Mouse (Mus musculus): Measurements from ENCODE around the gene Zfp3.
A peak's percentile ranks its signal among the peaks of the same experiment; 100 is the strongest.

The Zfp3 gene

DNA sequence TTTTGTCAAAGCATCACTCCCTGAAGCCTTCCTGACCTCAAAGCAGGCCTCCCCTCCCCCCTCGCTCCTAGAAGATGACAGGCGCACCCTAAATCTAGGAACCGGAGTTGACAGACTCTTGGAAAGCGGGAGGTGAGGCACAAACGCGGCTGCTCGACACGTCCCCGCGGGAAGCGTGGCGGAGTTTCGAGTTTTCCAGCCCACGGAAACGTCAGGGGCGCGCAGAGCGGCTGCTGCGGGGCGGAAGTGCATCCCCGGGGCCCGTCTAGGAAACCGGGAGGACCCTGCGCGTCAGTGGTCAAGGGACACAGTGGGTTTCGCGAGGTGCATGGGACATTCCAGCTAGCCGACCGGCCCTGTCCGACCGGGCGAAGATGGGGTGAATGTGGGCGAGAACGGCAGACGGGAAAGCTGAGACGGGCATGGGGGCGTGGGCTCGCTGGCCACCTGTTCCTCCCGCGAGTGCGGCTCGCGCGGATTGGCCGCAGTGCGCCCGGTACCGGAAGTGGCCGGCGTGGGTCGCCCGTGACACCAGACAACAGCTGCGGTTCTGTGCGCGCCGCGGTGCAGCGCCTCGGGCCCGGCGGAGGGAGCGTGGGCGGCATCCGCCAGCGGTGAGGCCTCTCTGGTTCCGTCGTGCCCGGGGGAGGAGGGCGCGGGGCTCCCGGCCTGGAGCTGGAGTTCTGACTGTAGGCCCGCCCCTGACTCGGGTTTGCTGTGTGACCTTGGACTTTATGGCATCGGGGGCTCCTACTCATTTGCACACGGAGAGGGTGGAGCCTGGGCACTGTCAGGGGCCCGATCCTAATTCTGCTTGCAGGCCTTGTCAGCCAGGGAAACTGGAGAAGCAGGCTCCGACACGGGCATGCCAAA lies at the start of gene Zfp3:
Gene Zfp3 (plus strand): TSS at position 274 of the 873 bp plus-strand sequence.
- peak; percentile 87 to 88 for DNase-seq

- DNase-seq, result no peak
These were observed 48.2 kb upstream of the Zfp3 start for GRCm38 (mm10) chr11:70715832-70716231.

- no peak for DNase-seq
These were observed 45.5 kb upstream of the Zfp3 start for GRCm38 (mm10) chr11:70718481-70718880.

- DNase-seq, result no peak
These were observed 43.4 kb upstream of the Zfp3 start for GRCm38 (mm10) chr11:70720567-70720966.

DNA sequence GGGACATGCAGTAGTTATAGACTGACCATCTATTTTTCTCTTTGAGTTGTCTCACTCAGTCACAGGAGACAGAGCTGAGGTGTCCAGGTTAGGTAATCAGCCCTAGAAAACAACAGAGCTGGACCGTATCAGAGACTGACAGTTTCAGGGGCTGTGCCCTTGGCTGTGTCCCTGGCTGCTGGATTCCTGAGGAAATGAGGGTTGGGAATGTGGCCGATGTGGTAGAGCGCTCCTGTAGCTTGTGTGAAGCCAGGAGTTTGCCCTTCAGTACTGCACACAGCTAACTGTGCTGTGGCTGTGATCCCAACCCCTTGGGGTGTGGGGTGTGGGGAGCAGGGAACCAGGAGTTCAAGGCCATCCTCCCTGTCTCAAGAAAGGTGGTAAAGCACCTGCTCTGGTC lies 42.9 kb upstream of the Zfp3 start:
- DNase-seq, result no peak

- DNase-seq, result no peak
These were observed 39.3 kb upstream of the Zfp3 start for GRCm38 (mm10) chr11:70724706-70725105.

- DNase-seq, result no peak
These were observed 37.4 kb upstream of the Zfp3 start for GRCm38 (mm10) chr11:70726585-70726984.

DNA sequence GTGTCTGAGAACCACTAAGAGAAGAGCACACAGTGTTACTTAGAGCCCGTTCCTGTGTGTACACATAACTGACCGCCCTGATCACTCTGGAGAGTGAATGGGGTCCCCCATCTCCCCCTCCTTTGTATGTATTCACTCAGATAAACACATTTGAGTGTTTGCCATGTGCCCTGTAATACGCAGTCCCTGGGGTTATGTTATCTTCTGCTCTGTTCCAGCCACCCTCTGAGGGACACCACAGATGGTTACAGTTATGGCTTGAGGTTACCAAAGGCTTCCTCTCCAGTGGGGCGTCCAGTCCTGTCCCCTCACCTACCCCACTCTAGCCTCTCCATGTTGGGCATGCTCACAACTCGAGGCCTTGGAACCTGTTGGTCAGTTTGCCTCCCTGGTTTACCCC lies 36.6 kb upstream of the Zfp3 start:
- no peak for DNase-seq

DNA sequence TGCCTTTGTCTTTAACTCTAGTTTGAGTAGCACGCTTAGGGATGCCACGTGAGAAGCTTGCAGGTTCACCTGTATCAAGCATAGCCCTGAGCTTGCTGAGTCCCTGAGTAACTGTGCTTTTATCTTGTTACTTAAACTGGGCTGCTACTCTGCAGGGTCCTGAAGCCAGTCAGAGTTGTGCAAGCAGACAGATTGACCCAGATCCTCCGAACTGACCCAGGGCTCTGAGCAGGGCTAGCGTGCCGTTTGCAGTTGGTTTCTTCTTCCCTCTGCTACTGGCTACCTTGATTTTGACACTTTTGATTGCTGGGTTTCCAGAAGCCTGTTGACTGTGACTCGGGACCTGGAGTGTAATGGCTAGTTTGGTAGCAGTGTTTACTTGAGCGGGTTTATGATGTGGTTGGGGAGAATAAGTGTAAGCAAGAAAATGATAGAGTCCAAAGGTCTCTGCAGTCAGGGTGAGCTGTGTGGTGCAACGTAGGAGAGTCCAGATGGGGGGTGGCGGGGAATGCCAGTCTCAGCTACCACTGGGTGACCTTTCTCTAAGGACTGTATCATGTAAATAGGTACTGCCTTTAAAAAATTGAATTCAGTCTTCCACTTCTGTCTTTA lies 33.5 kb upstream of the Zfp3 start:
- no peak for DNase-seq

GRCm38 (mm10) chr11:70731178-70731577 lies 32.8 kb upstream of the Zfp3 start:
- DNase-seq, result peak; percentile 52 to 66

- DNase-seq, result no peak
These were observed 30.8 kb upstream of the Zfp3 start for GRCm38 (mm10) chr11:70733256-70733655.

- DNase-seq, result no peak
These were observed 26.3 kb upstream of the Zfp3 start for GRCm38 (mm10) chr11:70737749-70738148.

DNA sequence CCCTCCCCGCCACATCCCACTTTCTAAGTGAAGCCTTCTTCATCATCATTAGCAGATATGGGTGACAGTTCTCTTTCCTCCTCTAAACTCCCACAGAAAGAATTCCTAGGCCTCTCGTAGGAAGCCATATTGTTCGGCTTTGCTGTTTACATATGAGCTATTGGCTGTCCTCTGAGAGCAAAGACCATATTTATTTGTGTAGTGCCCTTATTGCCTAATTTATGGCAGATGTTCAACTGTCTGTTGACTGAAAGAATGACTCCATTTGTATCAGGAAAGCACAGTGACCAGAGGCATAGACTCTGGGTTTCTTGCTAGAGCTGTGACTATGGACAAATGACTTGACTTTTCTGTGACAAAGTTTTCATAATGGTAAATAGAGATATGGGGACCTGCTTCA lies 22.4 kb upstream of the Zfp3 start:
- no peak for DNase-seq

DNA sequence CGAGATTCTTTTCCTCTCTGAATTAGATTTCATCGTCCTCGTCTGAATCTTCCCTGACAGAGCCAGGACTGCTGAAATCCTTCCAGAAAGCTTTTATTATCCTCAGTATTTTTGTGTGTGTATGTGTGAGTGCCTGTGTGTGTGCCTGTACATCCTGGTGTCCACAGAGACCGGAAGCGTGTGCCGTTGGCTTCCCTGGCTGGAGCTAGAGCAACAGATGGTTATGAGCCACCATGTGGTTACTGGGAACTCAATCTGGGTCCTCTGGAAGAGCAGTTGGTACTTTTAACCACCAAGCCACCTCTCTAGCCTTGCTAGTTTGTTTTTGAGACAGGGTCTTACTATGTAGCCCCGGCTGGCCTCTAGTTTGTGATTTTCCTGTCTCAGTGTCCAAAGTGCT lies 21.9 kb upstream of the Zfp3 start:
- peak; percentile 30 to 41 for DNase-seq

DNA sequence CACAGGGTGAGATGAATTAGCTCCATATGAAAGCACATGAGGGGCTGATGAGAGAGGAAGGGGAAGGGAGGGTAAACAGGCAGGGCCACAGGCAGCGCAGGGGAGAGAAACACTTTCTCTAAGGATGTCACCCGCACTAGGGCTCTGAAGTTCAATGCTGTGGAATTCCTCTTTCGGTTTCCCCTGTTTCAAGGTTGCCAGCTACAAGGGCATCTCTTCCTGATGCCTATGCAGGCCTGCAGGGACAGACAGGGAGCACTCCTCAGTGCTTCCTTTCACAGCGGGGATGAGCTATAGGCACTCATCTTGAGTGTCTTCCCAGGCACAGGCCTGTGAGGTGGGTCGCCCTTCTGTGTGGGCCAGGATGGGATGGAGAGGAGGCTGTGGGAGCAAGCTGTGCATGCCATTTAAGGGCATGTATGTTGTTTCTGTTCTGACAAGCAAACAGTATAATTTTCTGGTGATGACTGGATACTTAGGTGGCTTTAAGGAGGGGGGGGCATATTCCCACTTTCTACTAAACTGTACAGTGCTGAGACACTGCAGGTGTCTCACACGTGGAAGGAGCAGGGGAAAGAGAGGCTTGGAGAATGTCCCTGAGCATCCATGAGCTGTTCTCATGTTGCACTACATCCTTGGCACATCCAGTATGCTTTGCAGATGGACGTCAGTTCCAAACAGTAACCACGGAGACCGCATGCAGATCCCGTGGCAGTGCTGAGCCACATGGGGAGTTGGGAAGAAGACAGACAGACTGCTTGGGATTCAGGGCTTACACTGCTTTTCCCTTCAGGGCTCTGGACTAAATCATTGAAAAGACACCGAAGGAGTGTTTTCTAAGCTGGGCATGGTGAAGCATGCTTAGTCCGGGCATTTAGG lies 21.2 kb upstream of the Zfp3 start:
- DNase-seq, result peak; percentile 23 to 40

DNA sequence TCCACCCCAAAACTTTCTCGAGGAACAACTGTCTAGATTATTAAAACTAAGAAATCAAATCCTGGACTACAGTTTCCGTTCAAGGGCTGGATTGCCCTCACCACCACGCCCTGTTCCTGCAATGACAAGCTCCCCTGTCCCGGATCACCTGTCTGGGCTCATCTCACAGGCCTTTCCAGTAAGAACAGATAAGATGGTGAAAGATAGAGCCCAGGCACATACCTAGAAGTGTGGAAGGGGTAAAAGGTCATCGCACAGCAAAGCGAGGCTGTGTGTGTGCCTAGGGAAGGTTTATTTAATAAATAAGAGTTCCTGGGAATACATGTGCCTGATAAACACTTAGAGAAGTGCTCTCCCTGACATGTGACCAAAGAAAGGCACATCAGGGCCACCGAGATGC lies 18.4 kb upstream of the Zfp3 start:
- DNase-seq, result no peak

DNA sequence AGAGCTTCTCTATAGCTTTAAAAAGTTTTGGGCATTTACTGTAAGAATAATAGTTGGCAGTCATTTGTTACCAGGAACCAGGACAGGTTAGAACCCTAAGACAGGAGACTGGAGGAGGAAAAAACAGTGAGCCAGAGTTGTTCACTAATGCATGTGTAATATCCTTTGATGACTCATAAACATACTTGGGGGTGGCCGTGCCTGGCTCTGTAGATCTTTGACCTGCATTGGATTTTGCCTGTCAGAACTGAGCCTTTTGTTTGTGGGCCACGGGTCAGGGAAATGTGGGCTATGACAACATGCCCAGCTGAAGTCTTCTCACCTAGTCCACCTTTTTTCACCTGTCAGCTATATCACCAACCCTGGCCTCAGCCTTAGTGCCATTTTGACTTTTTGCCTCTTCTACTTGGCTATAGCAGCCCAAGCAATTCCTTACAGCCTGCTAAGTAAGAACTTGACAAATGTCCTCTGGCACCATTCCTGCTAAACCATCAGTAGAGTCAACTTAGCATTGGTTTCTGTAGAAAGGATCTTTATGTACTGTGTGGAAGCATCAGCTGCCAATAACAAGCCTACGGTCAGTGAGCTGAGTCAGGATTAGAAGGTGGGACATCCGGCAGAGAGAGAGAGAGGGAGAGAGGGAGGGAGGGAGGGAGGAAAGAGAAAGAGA lies 16.0 kb upstream of the Zfp3 start:
- no peak for DNase-seq

DNA sequence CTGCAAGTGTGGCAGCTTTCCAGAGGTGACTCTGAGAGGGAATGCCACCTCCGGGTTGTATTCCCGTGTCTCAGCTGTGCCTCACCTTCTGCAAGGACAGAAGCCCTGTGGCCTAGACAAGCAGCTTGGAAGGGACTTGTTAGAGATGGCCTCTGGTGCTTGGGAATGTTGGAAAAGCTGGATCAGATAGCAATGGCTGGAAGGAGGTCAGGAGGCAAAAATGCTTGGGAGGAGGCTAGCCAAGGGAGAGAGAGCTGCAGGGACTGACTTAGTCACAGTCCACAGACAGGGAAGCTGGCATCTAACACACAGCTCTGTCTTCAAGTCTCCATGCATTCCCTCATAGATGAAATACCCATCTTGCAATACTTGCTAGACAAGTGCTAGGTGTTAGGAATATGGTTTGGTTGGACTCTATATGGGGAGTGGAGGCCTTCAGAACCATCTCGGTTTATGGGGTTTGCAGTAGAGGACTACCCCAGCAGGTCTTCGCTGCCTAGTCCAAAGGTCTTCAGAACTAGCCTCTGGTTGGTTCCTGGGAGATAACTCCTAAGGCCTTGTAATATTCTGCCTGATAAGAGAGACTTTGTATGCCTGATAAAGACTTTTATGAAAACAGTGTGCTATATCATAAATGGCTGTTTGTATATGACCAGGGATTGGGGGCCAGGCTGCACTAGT lies 11.5 kb upstream of the Zfp3 start:
- DNase-seq, result no peak

GRCm38 (mm10) chr11:70753146-70753545 lies 10.9 kb upstream of the Zfp3 start:
- no peak for DNase-seq

DNA sequence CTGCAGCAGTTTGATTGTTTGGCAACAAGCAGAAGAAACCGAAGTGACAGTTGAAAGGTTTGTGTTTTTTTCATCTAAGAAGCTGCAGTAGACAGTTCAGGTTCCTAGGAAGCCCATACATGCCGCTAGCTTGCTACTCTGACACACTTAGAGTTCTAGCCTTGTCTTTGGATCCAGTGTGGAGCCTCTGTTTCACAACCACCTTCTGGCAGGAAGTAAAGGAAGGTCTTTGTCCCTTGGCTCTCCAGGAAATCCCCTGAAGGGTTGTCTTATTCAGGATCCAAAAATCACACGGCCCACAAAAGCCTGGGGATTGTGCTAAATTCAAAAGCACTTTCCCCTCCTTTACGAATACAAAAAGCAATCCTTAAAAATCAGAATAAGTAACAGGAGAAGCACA lies 9.5 kb upstream of the Zfp3 start:
- DNase-seq, result no peak

DNA sequence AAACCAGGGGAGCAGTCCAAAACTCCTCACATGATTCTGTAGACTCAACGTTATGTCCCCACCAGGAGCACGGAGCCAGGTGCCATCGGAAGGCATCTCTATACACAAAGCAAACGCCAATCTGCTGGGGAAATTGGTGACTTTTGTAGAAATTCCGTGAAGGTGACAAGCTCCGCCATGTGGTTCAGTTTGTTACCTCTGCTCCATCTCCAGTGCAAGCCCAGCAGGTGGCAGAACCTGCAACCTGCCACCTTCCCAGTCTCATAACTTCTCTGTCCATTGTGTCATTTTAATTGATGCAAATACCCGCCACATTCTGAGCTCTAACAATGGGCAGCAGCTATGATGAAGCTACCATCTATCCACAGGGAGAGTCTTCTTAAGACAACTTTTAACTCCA lies 9.1 kb upstream of the Zfp3 start:
- peak; percentile 16 to 22 for DNase-seq

GRCm38 (mm10) chr11:70755645-70756044 lies 8.4 kb upstream of the Zfp3 start:
- peak; percentile 93 to 95 for DNase-seq

All from cerebellum, postnatal 10 days (tissue).